Mouse (Mus musculus): ENCODE data around the gene Coro1b. TPM values are rescaled to one million over a fixed set of nuclear protein-coding genes. Genes with fewer than 3 reads are reported as not detected.

The Coro1b gene
- total RNA-seq, 2 experiments from 2014 or later, result 74.6 to 74.8 TPM

DNA sequence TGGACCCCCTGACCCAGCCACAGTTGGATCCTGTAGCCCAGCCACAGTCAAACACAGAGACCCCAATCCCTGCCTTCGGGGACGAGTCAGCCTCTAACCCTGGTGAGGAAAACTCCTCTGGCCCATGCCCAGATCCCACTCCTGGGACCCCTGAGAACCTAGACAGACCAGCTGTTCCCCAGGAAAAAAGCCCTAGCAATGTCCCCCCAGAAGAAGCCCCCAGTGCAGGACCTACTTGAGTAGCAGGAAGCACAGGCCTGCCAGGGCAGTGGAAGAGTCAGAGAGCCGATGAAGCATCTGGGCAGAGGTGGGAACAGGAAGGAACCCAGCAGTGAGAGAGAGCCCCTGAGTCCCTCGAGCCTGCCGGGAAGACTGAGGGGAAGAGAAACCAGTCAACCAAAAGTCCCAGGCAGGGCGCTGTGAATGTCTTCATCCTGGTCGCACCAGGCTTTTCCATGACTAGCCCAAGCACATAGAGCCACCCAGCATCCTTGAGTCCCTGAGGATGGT lies 4.6 kb upstream of the Coro1b start, which contains the start of gene Cabp4:
Gene Cabp4 (minus strand): TSS at position 275 of the 510 bp plus-strand sequence.
- no peak for DNase-seq

DNA sequence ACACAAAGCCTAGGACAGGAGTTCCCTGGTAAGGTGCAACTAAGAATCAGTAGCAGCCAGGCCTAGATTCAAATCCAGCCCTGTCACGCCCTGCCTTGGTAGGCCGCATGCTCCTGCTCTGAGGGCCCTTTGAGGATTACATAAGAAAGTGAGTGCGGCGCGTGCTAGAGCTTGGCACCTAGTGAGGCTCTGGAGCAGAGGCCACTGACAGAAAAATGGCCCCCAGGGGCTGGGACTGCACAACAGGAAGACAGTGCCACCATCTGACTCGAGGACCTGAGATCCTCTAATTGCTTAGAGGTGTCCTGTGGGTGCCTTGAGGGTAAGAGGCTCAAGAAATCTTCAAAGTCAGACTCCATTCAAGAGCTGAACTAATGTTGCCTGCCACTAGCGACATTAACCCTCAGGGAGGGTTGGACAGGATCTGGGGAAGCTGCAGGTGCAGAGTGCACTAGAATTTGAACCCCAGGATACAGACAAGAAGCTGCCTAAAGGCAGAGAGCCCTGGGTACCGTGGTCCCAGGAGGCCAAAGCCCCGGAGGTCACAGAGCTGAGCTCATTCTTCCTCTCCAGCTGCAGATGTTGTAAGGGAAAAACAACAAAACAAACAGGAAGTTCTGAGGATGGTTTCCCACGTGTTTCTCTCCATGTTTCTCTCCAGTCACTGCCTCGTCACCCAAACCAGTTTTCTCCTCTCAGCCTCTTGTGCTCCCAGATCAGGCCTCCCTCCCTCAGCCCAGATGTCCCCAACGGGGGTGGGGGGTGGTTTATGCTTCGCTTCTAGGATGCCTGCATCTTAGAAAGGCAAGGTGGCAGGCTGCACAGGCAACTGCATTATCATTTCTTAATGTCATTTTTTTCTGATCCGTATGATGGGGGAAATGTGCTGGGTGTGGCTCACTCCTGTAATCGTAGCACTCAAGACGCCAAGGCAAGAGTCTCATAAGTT lies 3.6 kb upstream of the Coro1b start:
- DNase-seq, result no peak

DNA sequence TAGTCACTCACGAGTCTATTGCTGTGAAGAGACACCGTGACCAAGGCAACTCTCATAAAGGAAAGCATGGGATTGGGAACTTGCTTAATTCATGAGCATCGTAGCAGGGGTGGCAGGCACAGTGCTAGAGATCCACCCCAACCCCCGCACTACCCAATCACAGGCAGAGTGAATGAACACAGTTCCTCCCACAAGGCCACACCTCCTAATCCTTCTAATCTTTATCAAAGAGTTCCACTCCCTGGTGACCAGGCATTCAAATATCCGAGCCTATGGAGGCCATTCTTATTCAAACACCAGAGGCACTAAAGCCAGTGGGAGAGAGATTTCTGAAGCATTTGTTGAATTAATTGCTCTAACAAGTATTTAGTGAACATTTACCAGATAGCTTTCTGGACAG lies 2.5 kb upstream of the Coro1b start:
- DNase-seq, result no peak

DNA sequence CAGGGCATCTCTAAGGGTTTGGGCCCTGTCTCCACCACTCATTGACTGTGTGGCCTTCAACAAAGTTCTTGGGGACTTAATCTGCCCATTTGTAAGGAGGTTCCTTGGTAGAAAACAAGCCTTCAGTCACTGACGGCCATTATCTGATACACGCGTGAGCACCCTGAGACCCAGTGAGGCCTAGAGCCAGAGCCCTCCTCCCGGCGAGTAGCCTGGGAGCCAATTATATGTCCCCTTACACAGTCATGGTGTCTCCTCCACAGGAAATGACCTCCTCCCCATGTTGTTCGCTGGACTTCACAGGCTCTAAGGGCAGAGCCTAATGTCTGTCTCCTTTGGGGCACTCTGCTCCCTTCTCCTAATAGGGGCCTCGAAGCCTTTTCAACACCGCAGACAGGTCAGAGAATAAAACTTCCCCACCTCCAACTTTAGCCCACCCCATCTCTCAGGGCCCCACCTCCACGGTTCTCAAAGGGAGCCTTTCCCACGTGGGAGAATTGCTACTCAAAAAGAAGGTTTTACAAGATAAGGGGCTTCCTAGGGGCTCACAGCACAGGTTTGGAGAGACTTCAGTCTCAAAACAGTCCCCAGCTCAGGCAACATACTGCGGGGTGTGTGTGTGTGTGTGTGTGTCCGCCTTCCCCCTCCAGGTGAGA lies 1.9 kb upstream of the Coro1b start:
- DNase-seq, result no peak

DNA sequence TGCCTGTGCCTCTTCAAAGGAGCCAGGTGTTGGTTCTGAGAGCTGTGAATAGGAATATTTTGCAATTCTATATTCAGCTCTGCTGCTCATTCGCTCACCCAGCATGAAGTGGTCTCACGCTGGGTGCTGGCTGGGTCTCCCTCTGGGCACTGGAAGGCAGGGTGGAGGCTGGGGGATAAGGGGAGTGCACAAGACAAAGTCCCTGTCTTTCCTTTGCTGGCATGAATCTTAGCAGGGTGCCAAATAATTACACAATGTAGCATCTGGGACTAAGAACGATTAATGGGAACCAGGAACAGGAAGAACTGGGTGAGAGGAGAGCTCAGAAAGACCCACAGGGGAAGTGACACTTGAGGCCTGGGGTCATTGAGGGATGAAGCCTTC lies 1.4 kb upstream of the Coro1b start:
- no peak for DNase-seq

GRCm38 (mm10) chr19:4147782-4148490 lies 483 bp upstream of the Coro1b start:
- DNase-seq, result no peak

GRCm38 (mm10) chr19:4148819-4149218 lies 400 bp downstream of the Coro1b start:
- DNase-seq, result no peak

GRCm38 (mm10) chr19:4149283-4149682 lies 864 bp downstream of the Coro1b start:
- DNase-seq, result no peak

- no peak for DNase-seq
These were observed 1.5 kb downstream of the Coro1b start for GRCm38 (mm10) chr19:4149764-4150461.

GRCm38 (mm10) chr19:4150567-4151487 lies 2.4 kb downstream of the Coro1b start:
- no peak for DNase-seq

DNA sequence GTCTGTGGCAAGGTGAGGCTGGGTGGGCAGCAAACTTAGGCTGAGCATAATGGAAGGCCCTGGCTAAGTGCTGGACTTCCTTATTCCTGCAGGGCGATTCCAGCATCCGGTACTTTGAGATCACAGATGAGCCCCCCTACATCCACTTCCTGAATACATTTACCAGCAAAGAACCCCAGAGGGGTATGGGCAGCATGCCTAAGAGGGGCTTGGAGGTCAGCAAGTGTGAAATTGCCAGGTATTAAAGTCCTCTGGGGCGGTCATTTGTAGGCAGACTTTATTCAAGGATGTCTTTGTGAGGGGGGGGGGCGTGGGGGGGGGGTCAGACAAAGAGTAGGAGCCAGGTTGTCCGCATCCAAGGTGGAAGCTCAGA lies 3.1 kb downstream of the Coro1b start:
- no peak for DNase-seq

GRCm38 (mm10) chr19:4151898-4152297 lies 3.5 kb downstream of the Coro1b start:
- no peak for DNase-seq

- no peak for DNase-seq
These were observed 4.2 kb downstream of the Coro1b start for GRCm38 (mm10) chr19:4152445-4153231.

- DNase-seq, result no peak
These were observed 4.8 kb downstream of the Coro1b start, which contains the start of gene Ptprcap for GRCm38 (mm10) chr19:4153232-4153654. Gene Ptprcap (plus strand): TSS chr19:4153604.

DNA sequence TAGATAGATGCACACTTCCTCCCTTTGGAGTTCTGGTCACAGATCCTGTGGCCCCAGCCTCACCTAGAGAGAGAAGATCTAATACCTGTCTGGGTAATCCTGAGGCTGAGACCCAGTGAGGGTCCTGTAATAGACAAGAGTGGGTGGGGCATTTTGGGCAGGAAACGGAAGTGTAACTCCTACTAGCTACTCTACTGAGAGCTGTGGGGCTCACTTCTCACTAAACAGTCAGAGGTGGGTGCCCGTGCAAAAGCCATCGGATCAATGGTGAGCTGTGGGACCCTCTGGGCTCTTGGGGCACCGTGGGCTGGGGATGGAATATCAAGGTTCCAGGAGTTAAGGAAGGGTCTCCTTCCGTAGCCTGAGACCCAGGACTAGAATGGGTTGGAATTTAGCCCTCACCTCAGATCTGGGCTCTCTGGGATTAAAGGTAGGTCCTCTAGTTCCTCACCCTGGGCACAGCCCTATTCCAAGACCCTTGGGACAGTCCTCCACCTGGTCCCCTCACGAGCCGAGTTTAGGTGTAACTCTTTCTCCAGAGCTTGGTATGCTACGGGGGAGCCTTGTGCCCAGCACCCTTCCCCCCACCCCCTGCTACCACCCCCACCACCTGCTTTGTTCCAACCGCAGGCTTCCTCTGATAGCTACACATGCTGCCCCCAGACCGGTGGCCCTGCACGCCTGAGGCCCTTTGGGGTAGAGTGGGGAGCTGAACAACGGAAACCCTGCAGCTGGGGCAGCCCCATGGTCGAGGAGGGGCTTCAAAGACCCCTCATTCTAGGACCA lies 6.2 kb downstream of the Coro1b start:
- no peak for DNase-seq

GRCm38 (mm10) chr19:4155223-4156072 lies 7.0 kb downstream of the Coro1b start:
- no peak for DNase-seq

DNA sequence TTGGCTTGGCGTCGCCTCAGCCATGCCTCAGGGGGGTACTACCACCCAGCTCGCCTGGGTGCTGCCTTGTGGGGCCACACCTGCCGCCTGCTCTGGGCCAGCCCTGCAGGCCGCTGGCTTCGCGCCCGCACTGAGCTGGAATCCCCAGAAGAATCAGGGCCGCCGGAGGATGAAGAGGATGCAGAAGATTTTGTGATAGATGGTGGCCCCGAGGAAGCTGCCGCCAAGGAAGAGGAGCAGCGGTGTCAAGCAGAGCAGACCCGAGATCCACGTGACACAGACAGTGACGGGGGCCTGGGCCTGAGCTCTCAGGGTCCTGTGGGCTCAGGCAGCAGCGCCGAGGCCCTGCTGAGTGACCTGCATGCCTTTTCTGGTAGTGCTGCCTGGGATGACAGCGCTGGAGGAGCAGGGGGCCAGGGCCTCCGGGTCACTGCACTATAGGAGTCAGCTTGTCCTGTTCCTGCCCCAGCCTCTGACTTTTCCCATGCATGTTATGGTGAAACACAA lies 7.7 kb downstream of the Coro1b start:
- DNase-seq, result no peak

- no peak for DNase-seq
These were observed 8.4 kb downstream of the Coro1b start for GRCm38 (mm10) chr19:4156771-4157170.
